Mouse (Mus musculus): ENCODE measurements around the gene Abat.

GRCm38 (mm10) chr16:8513236-8513906, at the start of gene Abat:
- TF ChIP-seq GATA1 (IDR thresholded peaks at IDR 0.05; ENCODE audit: low read length) (no peak), TAL1 (IDR thresholded peaks at IDR 0.05; ENCODE audit: low read length) (no peak)

Data from erythroblast, embryonic 14.5 days (primary cell).